Mouse (Mus musculus) frontal cortex, postnatal 36 days (tissue): ENCODE measurements around the gene Lrrc29.

Source experiments
- DNase-seq, 2 experiments: peaks; one replicate each; pipeline ENCODE4 v3.0.0; 2022; ENCODE audit warnings: low spot score in 2 of 2

The Lrrc29 gene

GRCm38 (mm10) chr8:105343791-105344574, 17.9 kb upstream of the Lrrc29 start:
- DNase-seq, result no peak

- DNase-seq, result no peak
Measured at GRCm38 (mm10) chr8:105342768-105343167, 16.7 kb upstream of the Lrrc29 start.

GRCm38 (mm10) chr8:105341399-105341798, 15.3 kb upstream of the Lrrc29 start:
- no peak for DNase-seq

GRCm38 (mm10) chr8:105339886-105340635, 14.0 kb upstream of the Lrrc29 start:
- DNase-seq, result no peak

GRCm38 (mm10) chr8:105338992-105339391, 12.9 kb upstream of the Lrrc29 start:
- no peak for DNase-seq

- DNase-seq, result no peak
Measured at GRCm38 (mm10) chr8:105336373-105337130, 10.5 kb upstream of the Lrrc29 start.

- DNase-seq, result no peak
Measured at GRCm38 (mm10) chr8:105332523-105332922, 6.4 kb upstream of the Lrrc29 start.

- DNase-seq, result no peak
Measured at GRCm38 (mm10) chr8:105331931-105332330, 5.9 kb upstream of the Lrrc29 start.

- no peak for DNase-seq
Measured at GRCm38 (mm10) chr8:105331469-105331868, 5.4 kb upstream of the Lrrc29 start.

- no peak for DNase-seq
Measured at GRCm38 (mm10) chr8:105330325-105330724, 4.2 kb upstream of the Lrrc29 start.

GRCm38 (mm10) chr8:105326968-105327367, 890 bp upstream of the Lrrc29 start:
- no peak for DNase-seq

GRCm38 (mm10) chr8:105325641-105326093, 411 bp downstream of the Lrrc29 start:
- no peak for DNase-seq

- DNase-seq, result no peak
Measured at GRCm38 (mm10) chr8:105323183-105323582, 2.9 kb downstream of the Lrrc29 start.

- DNase-seq, result no peak
Measured at GRCm38 (mm10) chr8:105318662-105319190, 7.4 kb downstream of the Lrrc29 start.

- DNase-seq, result no peak
Measured at GRCm38 (mm10) chr8:105317941-105318340, 8.1 kb downstream of the Lrrc29 start.

- DNase-seq, result no peak
Measured at GRCm38 (mm10) chr8:105315073-105315769, 10.9 kb downstream of the Lrrc29 start.

- no peak for DNase-seq
Measured at GRCm38 (mm10) chr8:105313622-105314402, 12.3 kb downstream of the Lrrc29 start.

- DNase-seq, result no peak
Measured at GRCm38 (mm10) chr8:105312891-105313481, 13.1 kb downstream of the Lrrc29 start.

GRCm38 (mm10) chr8:105311718-105312117, 14.4 kb downstream of the Lrrc29 start:
- no peak for DNase-seq

- no peak for DNase-seq
Measured at GRCm38 (mm10) chr8:105310118-105310517, 16.0 kb downstream of the Lrrc29 start.
